Mouse (Mus musculus) testis, postnatal 14 days (tissue): ENCODE data around the gene Carnmt1.
A peak's percentile ranks its signal among the peaks of the same experiment; 100 is the strongest.

Experiments used
- DNase-seq: peaks from one replicate; pipeline ENCODE4 v3.0.0; 2021; ENCODE audit warnings: low spot score

Gene Carnmt1

DNA sequence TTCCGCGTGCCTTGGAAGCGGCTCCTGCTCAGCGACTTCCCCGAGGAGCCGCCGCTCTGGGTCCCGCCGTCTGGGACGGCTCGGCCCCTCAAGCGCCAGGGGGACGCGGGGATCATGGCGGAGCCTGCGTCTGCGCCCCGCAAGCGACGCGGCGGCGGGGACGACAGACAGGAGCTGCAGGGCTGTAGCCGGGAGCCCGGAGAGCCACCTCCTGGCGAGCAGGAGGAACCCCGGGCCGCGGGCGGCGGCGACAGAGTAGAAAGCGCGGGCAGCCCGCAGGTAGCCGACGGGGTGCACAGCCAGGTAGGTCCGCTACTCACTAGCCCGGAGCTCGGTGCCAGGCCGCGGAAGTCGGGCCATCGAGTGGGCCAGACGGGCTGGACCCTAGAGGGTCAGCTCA, 42.8 kb downstream of the Carnmt1 start:
- peak; percentile 54 for DNase-seq

GRCm38 (mm10) chr19:18716374-18716773, 45.8 kb downstream of the Carnmt1 start:
- DNase-seq = no peak

- DNase-seq = no peak
Measured at GRCm38 (mm10) chr19:18720337-18720736, 49.8 kb downstream of the Carnmt1 start.

- no peak for DNase-seq
Measured at GRCm38 (mm10) chr19:18725186-18725585, 54.6 kb downstream of the Carnmt1 start.

DNA sequence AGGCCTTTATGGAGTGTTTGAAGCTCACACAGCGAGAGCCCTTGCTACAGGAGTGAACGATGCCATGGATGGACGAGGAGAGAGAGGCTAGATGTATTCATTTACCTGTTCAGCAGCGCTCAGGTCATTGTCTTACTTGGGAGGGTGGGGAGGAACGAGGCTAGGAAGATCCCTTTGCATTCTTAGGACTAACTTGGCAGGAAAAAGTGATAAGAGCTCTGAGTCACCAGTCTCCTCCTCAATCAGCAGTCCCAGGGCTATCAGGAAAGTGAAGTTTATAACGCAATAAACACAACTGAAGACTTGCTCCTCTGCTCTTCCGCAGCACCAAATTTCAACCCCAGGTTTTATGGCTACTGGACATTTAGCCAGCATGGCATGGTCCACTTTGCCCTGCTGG, 59.7 kb downstream of the Carnmt1 start:
- DNase-seq = no peak

- no peak for DNase-seq
Measured at GRCm38 (mm10) chr19:18731077-18731476, 60.5 kb downstream of the Carnmt1 start.

- no peak for DNase-seq
Measured at GRCm38 (mm10) chr19:18735901-18736300, 65.3 kb downstream of the Carnmt1 start.

DNA sequence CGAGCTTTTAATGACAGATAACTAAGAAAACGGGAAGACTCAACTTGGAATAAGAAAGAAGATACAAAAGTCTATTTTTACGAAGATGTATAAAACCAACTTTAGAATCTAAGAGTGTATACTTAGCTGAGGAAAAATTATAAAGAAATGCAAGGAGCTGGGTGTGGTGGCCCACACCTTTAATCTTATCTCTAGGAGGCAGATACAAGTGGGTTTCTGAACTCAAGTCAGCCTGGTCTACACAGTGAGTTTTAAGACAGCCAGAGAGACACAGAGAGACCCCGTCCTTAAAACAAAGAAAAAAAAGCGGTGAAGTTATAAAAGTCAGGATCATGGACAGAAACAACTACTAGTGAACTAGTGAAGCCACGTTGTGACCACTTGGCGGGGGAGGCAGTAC, 68.6 kb downstream of the Carnmt1 start:
- no peak for DNase-seq

DNA sequence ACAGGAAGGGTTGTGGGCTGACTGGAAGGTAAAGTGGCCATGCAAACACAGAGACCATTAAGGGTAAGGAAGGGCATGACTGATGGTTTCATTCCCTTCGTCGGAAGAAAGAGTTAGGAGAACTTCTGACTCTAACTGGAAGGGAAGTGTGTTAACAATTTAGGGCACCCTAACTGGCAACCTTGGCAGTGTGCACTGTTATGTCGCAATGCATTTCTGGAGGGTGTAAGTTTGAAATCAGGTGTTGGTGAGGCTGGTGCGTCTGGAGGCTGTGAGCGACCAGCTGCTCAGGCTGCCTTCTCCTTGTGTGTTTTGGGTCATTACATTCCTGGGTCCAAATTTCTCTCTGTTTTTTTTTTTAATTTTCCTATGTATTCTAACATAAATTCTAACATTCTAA, 73.4 kb downstream of the Carnmt1 start:
- DNase-seq = no peak

GRCm38 (mm10) chr19:18746576-18747340, 76.2 kb downstream of the Carnmt1 start:
- DNase-seq = no peak

GRCm38 (mm10) chr19:18747379-18747778, 76.8 kb downstream of the Carnmt1 start:
- DNase-seq = no peak

- DNase-seq = peak; percentile 7
Measured at GRCm38 (mm10) chr19:18749598-18750339, 79.2 kb downstream of the Carnmt1 start, which contains the start of gene Trpm6. TSS of gene Trpm6 (plus strand) at chr19:18749983.
